Comparison of ENCODE assay signal across 8 mouse cellular contexts in genomic region chr3:93554379-93554980, GRCm38 (mm10). TPM values are rescaled to one million over a fixed set of nuclear protein-coding genes. Genes with fewer than 3 reads are reported as not detected.
DNase-seq lines count a peak whose midpoint lies in the region; ATAC-seq and TF ChIP-seq lines count a peak whose summit lies in the region.

No protein-coding gene starts in this region.

- no peaks in the 10 kb centered on the region for H3K27me3 ChIP-seq in liver, adult 2 months (ENCODE audit: control insufficient read depth, insufficient read depth, low read length)
- no peaks in the 10 kb centered on the region for H3K27me3 ChIP-seq in embryonic facial prominence, embryonic 11.5 days (ENCODE audit: control insufficient read depth, insufficient read depth, low read length)
- H3K27me3 ChIP-seq in hindbrain, embryonic 10.5 days (ENCODE audit: insufficient read depth, poor library complexity, severe bottlenecking) = peaks cover 18% of the 10 kb centered on the region
- H3K27me3 ChIP-seq in liver, postnatal 0 days (ENCODE audit: insufficient read depth, low read length) = no peaks in the 10 kb centered on the region

- peak overlapping the region; percentile 16; the same call in 1 of the 2 replicates for H3K4me3 ChIP-seq in liver, adult 2 months (ENCODE audit: insufficient read depth, low read depth, low read length)
- peak overlapping the region; percentile 59 for H3K4me3 ChIP-seq in embryonic facial prominence, embryonic 11.5 days (ENCODE audit: low read depth, low read length)
- peak overlapping the region; percentile 63 for H3K4me3 ChIP-seq in hindbrain, embryonic 10.5 days
- H3K4me3 ChIP-seq in liver, postnatal 0 days (ENCODE audit: low read depth, low read length) = peak overlapping the region; percentile 64

- TF ChIP-seq CTCF in liver, adult 2 months (IDR thresholded peaks at IDR 0.05; ENCODE audit: low read depth, low read length) = no peak
- no peak for TF ChIP-seq CTCF in liver, postnatal 0 days (IDR thresholded peaks at IDR 0.05; ENCODE audit: low read depth)

- peak; percentile 19; the same call in 1 of the 2 replicates for ATAC-seq in embryonic facial prominence, embryonic 11.5 days (replicated peaks; ENCODE audit: insufficient number of reproducible peaks, low FRiP score, low TSS enrichment, low read depth)
- peak; percentile 22 for ATAC-seq in liver, postnatal 0 days

- H3K4me2 ChIP-seq in embryonic facial prominence, embryonic 11.5 days (ENCODE audit: low read depth, low read length) = peak overlapping the region; percentile 91
- peak overlapping the region; percentile 89 for H3K4me2 ChIP-seq in liver, postnatal 0 days (ENCODE audit: low read depth, low read length)

- DNase-seq in liver, adult 2 months (ENCODE audit: extremely low read depth, low read depth, low spot score) = peak; percentile 69
- no peak for DNase-seq in liver
- DNase-seq in embryonic facial prominence, embryonic 11.5 days (ENCODE audit: low spot score) = peak; percentile 35
- DNase-seq in hindbrain, embryonic 10.5 days (ENCODE audit: low spot score) = peak; percentile 17
- DNase-seq in liver, postnatal 0 days = no peak
- peak; percentile 53 for DNase-seq in retina, postnatal 1 day
- DNase-seq in left cerebral cortex, postnatal 10 days (ENCODE audit: extremely low spot score in 1 of 2, low spot score in 2 of 2) = no peak
- no peak for DNase-seq in left cerebral cortex, postnatal 36 days (ENCODE audit: low spot score in 2 of 2)

- peaks cover 4% of the 10 kb centered on the region; the same call in 1 of the 2 replicates for H3K36me3 ChIP-seq in liver, adult 2 months (ENCODE audit: control insufficient read depth, insufficient read depth, low read length)
- H3K36me3 ChIP-seq in embryonic facial prominence, embryonic 11.5 days (replicated peaks; ENCODE audit: control insufficient read depth, insufficient read depth, low read depth, low read length) = no peaks in the 10 kb centered on the region
- no peaks in the 10 kb centered on the region for H3K36me3 ChIP-seq in hindbrain, embryonic 10.5 days
- no peaks in the 10 kb centered on the region for H3K36me3 ChIP-seq in liver, postnatal 0 days (replicated peaks; ENCODE audit: insufficient read depth, low read length)

- no peak for TF ChIP-seq POLR2A in liver, adult 2 months (IDR thresholded peaks at IDR 0.05; ENCODE audit: extremely low read depth, insufficient read depth, low read length)

- H3K9me3 ChIP-seq in embryonic facial prominence, embryonic 11.5 days (replicated peaks; ENCODE audit: control insufficient read depth, low read length) = no peaks in the 10 kb centered on the region
- H3K9me3 ChIP-seq in hindbrain, embryonic 10.5 days = no peaks in the 10 kb centered on the region
- H3K9me3 ChIP-seq in liver, postnatal 0 days (ENCODE audit: low read length) = no peaks in the 10 kb centered on the region

- no peak for TF ChIP-seq EP300 in liver, postnatal 0 days (IDR thresholded peaks at IDR 0.05; ENCODE audit: low read depth)

- intact Hi-C loops in left cerebral cortex, postnatal 10 days (cut with DNase I) = no loop called here
- intact Hi-C loops in left cerebral cortex, postnatal 36 days (cut with DNase I) = no loop called here

- peaks cover 25% of the 10 kb centered on the region for H3K4me1 ChIP-seq in liver, adult 2 months (ENCODE audit: control insufficient read depth, insufficient read depth, low read length)
- no peaks in the 10 kb centered on the region for H3K4me1 ChIP-seq in embryonic facial prominence, embryonic 11.5 days (ENCODE audit: control insufficient read depth, insufficient read depth, low read length)
- H3K4me1 ChIP-seq in hindbrain, embryonic 10.5 days (replicated peaks) = peaks cover 20% of the 10 kb centered on the region
- H3K4me1 ChIP-seq in liver, postnatal 0 days (ENCODE audit: insufficient read depth) = peaks cover 29% of the 10 kb centered on the region

- H3K27ac ChIP-seq in liver, adult 2 months (replicated peaks; ENCODE audit: insufficient read depth, low read depth, low read length) = peak overlapping the region; percentile 85
- no peak overlapping the region for H3K27ac ChIP-seq in embryonic facial prominence, embryonic 11.5 days (replicated peaks; ENCODE audit: low read depth, low read length)
- H3K27ac ChIP-seq in hindbrain, embryonic 10.5 days = peak overlapping the region; percentile 87
- H3K27ac ChIP-seq in liver, postnatal 0 days (ENCODE audit: low read depth) = peak overlapping the region; percentile 45; the same call in 1 of the 2 replicates

- H3K79me2 ChIP-seq in liver, adult 2 months (ENCODE audit: control insufficient read depth, insufficient read depth, low read length) = peaks cover 24% of the 10 kb centered on the region; the same call in 1 of the 2 replicates

- peak overlapping the region; percentile 35 for H3K9ac ChIP-seq in liver, adult 2 months (ENCODE audit: low read depth, low read length)
- peak overlapping the region; percentile 10; the same call in 1 of the 2 replicates for H3K9ac ChIP-seq in embryonic facial prominence, embryonic 11.5 days (replicated peaks; ENCODE audit: low read length)
- H3K9ac ChIP-seq in liver, postnatal 0 days (replicated peaks) = 0 out of 2 replicates have a peak overlapping the region, but pooled peaks have one; percentile 13

- 11% methylated on average over 13 of the region's 13 CpGs for WGBS in liver, adult 2 months
- 16% methylated on average over 13 of the region's 13 CpGs for WGBS in embryonic facial prominence, embryonic 11.5 days
- WGBS in hindbrain, embryonic 10.5 days = 22% methylated on average over 13 of the region's 13 CpGs
- WGBS in liver, postnatal 0 days (ENCODE audit: insufficient replicate concordance) = 15% methylated on average over 13 of the region's 13 CpGs

RNA-seq across cellular contexts. Expression of gene S100a10, which starts 0.4 kb away (rescaled TPM):
- 147 and 292 TPM in 2 replicates for total RNA-seq in liver, adult 2 months (2014; rRNA removed)
- polyA plus RNA-seq in liver, adult 2 months (2012; rRNA removed) = 80.0 and 88.2 TPM in 2 replicates
- polyA plus RNA-seq in embryonic facial prominence, embryonic 11.5 days (2014; fragmentation: Nextera tagmentation; extraction: Ambion mirVana) = 224 and 236 TPM in 2 replicates
- 160 and 200 TPM in 2 replicates for polyA plus RNA-seq in hindbrain, embryonic 10.5 days (2016; fragmentation: Nextera tagmentation; extraction: Ambion mirVana)
- polyA plus RNA-seq in liver, postnatal 0 days (2015; fragmentation: Nextera tagmentation; extraction: Ambion mirVana) = 75.4 and 82.0 TPM in 2 replicates
- total RNA-seq in left cerebral cortex, postnatal 10 days (2021) = 10 to 100 TPM; 61.8 to 82.0 TPM
- total RNA-seq in left cerebral cortex, postnatal 36 days (2021) = 10 to 100 TPM; 32.5 to 40.0 TPM

RNA-seq across cellular contexts. Expression of gene S100a11, which starts 34.2 kb away (rescaled TPM):
- 3.0 and 5.4 TPM in 2 replicates for total RNA-seq in liver, adult 2 months (2014; rRNA removed)
- polyA plus RNA-seq in liver, adult 2 months (2012; rRNA removed) = 3.4 and 4.3 TPM in 2 replicates
- 525 TPM in 2 replicates for polyA plus RNA-seq in embryonic facial prominence, embryonic 11.5 days (2014; fragmentation: Nextera tagmentation; extraction: Ambion mirVana)
- polyA plus RNA-seq in hindbrain, embryonic 10.5 days (2016; fragmentation: Nextera tagmentation; extraction: Ambion mirVana) = 327 and 404 TPM in 2 replicates
- polyA plus RNA-seq in liver, postnatal 0 days (2015; fragmentation: Nextera tagmentation; extraction: Ambion mirVana) = 330 and 336 TPM in 2 replicates
- 10 to 100 TPM; 23.7 to 24.1 TPM for total RNA-seq in left cerebral cortex, postnatal 10 days (2021)
- total RNA-seq in left cerebral cortex, postnatal 36 days (2021) = 1 to 10 TPM; 7.0 to 9.9 TPM

Comparison
In these comparisons a context has a peak if more than half of its experiments do, and no peak if none do; other contexts are left out.
1. DNase-seq: peak in liver, adult 2 months (single experiment), embryonic facial prominence, embryonic 11.5 days (single experiment), hindbrain, embryonic 10.5 days (single experiment) and retina, postnatal 1 day (single experiment); none in liver (single experiment), liver, postnatal 0 days (single experiment), left cerebral cortex, postnatal 10 days (0 of 2) and left cerebral cortex, postnatal 36 days (0 of 2).
2. RNA of gene S100a11, which starts 34.2 kb away (polyA plus RNA-seq): 525 TPM in embryonic facial prominence, embryonic 11.5 days, 327 to 404 TPM in hindbrain, embryonic 10.5 days and 330 to 336 TPM in liver, postnatal 0 days; 3.4 to 4.3 TPM in liver, adult 2 months; every median in the first group is over 10 times any median in the second.
3. Peak in every context shown above with its lines, with median percentiles within 50 percentile points of each other: H3K4me3 ChIP-seq and H3K9ac ChIP-seq.